Mouse (Mus musculus): ENCODE data around the gene Micall1. TPM values are rescaled to one million over a fixed set of nuclear protein-coding genes. Genes with fewer than 3 reads are reported as not detected.

Micall1 gene
- polyA plus RNA-seq, 1 experiment from 2014 or later: 12.7 TPM

DNA sequence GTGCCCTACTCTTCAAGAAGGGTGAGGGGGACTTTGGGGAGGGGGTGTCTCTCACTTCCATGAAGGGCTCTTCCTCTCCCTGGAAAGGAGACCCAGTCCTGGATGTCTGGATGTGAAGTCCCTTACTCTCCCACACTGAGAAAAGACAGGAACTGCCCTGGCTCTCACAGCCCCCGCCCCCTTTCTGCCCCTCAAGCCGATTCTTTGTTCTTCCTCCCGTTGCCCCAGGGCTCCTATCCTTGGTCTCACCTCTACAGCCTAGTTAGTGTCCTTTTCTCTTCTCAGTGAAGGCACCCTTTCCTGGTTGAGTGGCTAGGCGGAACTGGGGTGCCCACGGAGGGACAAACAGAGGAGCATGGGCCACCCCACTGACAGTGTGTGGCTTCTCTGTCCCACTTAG lies 56.4 kb downstream of the Micall1 start, which contains the start of gene Sox10:
Gene Sox10 (minus strand): TSS at position 101 of the 400 bp plus-strand sequence.
- H3K27me3 ChIP-seq (ENCODE audit: control insufficient read depth, insufficient read depth, low read depth, low read length): peaks cover 34% of the 10 kb centered on the region
- no peaks in the 10 kb centered on the region for H3K9me3 ChIP-seq (replicated peaks; ENCODE audit: control insufficient read depth, low read length, poor library complexity, severe bottlenecking)
- 49% methylated on average over 5 of the region's 5 CpGs for WGBS
- H3K27ac ChIP-seq (ENCODE audit: low read length): peak within 1 kb of the TSS; percentile 39; the same call in 1 of the 2 replicates
- H3K4me3 ChIP-seq (ENCODE audit: low read depth, low read length): no peak within 1 kb of the TSS; the same call in 1 of the 2 replicates
- H3K4me2 ChIP-seq (ENCODE audit: low read length): no peak within 1 kb of the TSS
- H3K4me1 ChIP-seq (ENCODE audit: control insufficient read depth, insufficient read depth, low read length): no peaks in the 10 kb centered on the region; the same call in 1 of the 2 replicates
- H3K9ac ChIP-seq (ENCODE audit: low read depth, low read length): no peak within 1 kb of the TSS; the same call in 1 of the 2 replicates
- no peak for ATAC-seq
- no peaks in the 10 kb centered on the region for H3K36me3 ChIP-seq (ENCODE audit: control insufficient read depth, insufficient read depth, low read length)

DNA sequence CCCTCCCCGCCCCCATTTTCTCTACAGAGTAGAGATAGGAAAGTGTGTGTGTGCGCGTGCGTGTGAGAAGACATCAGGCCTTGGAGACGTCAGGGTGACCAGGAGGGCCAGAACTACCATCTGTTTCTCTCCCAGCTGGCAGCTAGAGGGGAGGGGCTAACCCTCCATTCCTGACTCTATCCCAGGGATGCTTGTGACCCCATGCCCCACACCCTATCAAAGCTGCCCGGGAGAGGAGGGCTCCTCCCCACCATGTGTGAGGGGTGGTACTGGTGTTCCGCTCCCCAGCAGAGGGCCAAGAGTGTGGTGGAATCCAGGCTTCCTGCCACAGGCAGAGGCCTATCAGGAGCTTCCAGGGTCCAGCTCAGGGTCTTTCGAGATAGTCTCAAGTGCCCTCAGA lies 58.0 kb downstream of the Micall1 start:
- Histone ChIP-seq H3K27me3 (ENCODE audit: control insufficient read depth, insufficient read depth, low read depth, low read length) (peaks cover 33% of the 10 kb centered on the region), H3K9ac (ENCODE audit: low read depth, low read length) (no peak overlapping the region), H3K9me3 (replicated peaks; ENCODE audit: control insufficient read depth, low read length, poor library complexity, severe bottlenecking) (no peaks in the 10 kb centered on the region), H3K4me2 (ENCODE audit: low read length) (no peak overlapping the region), H3K36me3 (ENCODE audit: control insufficient read depth, insufficient read depth, low read length) (no peaks in the 10 kb centered on the region), H3K4me1 (ENCODE audit: control insufficient read depth, insufficient read depth, low read length) (no peaks in the 10 kb centered on the region; the same call in 1 of the 2 replicates), H3K4me3 (ENCODE audit: low read depth, low read length) (no peak overlapping the region), H3K27ac (ENCODE audit: low read length) (no peak overlapping the region)
- no peak for ATAC-seq
- 49% methylated on average over 8 of the region's 8 CpGs for WGBS

DNA sequence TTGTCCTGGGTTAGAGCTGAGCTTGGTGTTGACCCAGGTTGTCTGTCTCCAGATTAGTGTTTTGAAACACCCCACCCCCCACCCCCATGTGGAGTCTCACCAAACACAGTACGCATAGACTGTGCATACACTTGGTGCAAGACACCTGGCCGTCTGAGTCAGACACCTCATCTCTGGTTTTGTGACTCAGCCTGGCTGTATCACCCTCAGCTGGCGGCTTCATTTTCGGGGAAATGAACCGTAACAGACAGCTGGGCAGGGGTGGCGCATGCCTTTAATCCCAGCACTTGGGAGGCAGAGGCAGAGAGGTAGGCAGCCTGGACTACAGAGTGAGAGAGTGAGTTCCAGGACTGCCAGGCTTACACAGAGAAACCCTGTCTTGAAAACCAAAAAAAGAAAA lies 68.2 kb downstream of the Micall1 start:
- 35% methylated on average over 6 of the region's 6 CpGs for WGBS

DNA sequence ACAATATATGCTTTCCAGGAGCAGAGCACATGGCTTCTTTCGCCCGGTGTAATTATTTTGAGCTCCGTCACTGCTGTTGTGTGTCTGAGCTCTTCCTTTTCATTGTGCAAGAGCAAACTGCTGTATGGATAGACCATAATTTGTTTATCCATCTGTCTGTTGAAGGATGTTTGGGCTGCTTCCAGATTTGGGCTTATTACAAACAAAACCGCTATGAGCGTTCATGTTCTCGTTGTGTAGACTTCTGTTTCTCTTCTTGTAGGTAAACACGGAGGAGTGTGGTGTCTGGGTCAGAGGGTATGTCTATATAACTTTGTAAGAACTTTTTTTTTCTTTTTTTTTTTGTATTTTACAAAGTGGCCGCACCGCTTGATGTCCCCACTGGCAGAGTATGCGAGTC lies 76.5 kb downstream of the Micall1 start:
- Histone ChIP-seq H3K36me3 (ENCODE audit: control insufficient read depth, insufficient read depth, low read length) (no peaks in the 10 kb centered on the region), H3K4me1 (ENCODE audit: control insufficient read depth, insufficient read depth, low read length) (no peaks in the 10 kb centered on the region), H3K9me3 (replicated peaks; ENCODE audit: control insufficient read depth, low read length, poor library complexity, severe bottlenecking) (no peaks in the 10 kb centered on the region), H3K27ac (ENCODE audit: low read length) (no peak overlapping the region), H3K4me2 (ENCODE audit: low read length) (no peak overlapping the region), H3K27me3 (ENCODE audit: control insufficient read depth, insufficient read depth, low read depth, low read length) (no peaks in the 10 kb centered on the region), H3K4me3 (ENCODE audit: low read depth, low read length) (no peak overlapping the region), H3K9ac (ENCODE audit: low read depth, low read length) (no peak overlapping the region)
- 86% methylated on average over 10 of the region's 10 CpGs for WGBS
- ATAC-seq: no peak

More for the DNA sequence above, 68.2 kb downstream of the Micall1 start:
- Histone ChIP-seq H3K4me2 (ENCODE audit: low read length) (no peak overlapping the region), H3K36me3 (ENCODE audit: control insufficient read depth, insufficient read depth, low read length) (no peaks in the 10 kb centered on the region), H3K27ac (ENCODE audit: low read length) (no peak overlapping the region), H3K27me3 (ENCODE audit: control insufficient read depth, insufficient read depth, low read depth, low read length) (no peaks in the 10 kb centered on the region), H3K9ac (ENCODE audit: low read depth, low read length) (no peak overlapping the region), H3K9me3 (replicated peaks; ENCODE audit: control insufficient read depth, low read length, poor library complexity, severe bottlenecking) (no peaks in the 10 kb centered on the region), H3K4me1 (ENCODE audit: control insufficient read depth, insufficient read depth, low read length) (no peaks in the 10 kb centered on the region), H3K4me3 (ENCODE audit: low read depth, low read length) (no peak overlapping the region)
- no peak for ATAC-seq

Other genes starting within 250 kb of the Micall1 start
- 46.0 and 46.5 TPM in 2 replicates for gene Gga1, start 231.7 kb upstream of the Micall1 start, polyA plus RNA-seq (2015; fragmentation: Nextera tagmentation; extraction: Ambion mirVana)
- not detected in 2 replicates for gene Gm49510, start 209.2 kb upstream of the Micall1 start, polyA plus RNA-seq (2015; fragmentation: Nextera tagmentation; extraction: Ambion mirVana)
- gene Sh3bp1, start 209.1 kb upstream of the Micall1 start, polyA plus RNA-seq (2015; fragmentation: Nextera tagmentation; extraction: Ambion mirVana): 2.2 and 2.7 TPM in 2 replicates
- 107 and 126 TPM in 2 replicates for gene Pdxp, start 195.0 kb upstream of the Micall1 start, polyA plus RNA-seq (2015; fragmentation: Nextera tagmentation; extraction: Ambion mirVana)
- 51.7 and 53.2 TPM in 2 replicates for gene Lgals1, start 182.2 kb upstream of the Micall1 start, polyA plus RNA-seq (2015; fragmentation: Nextera tagmentation; extraction: Ambion mirVana)
- 66.3 and 67.6 TPM in 2 replicates for gene Nol12, start 174.0 kb upstream of the Micall1 start, polyA plus RNA-seq (2015; fragmentation: Nextera tagmentation; extraction: Ambion mirVana)
- 40.9 and 48.8 TPM in 2 replicates for gene Triobp, start 161.2 kb upstream of the Micall1 start, polyA plus RNA-seq (2015; fragmentation: Nextera tagmentation; extraction: Ambion mirVana)
- gene H1f0, start 80.4 kb upstream of the Micall1 start, polyA plus RNA-seq (2015; fragmentation: Nextera tagmentation; extraction: Ambion mirVana): 167 and 180 TPM in 2 replicates
- gene Galr3, start 67.0 kb upstream of the Micall1 start, polyA plus RNA-seq (2015; fragmentation: Nextera tagmentation; extraction: Ambion mirVana): not detected in 2 replicates
- gene Ankrd54, start 46.0 kb upstream of the Micall1 start, polyA plus RNA-seq (2015; fragmentation: Nextera tagmentation; extraction: Ambion mirVana): 54.4 and 57.8 TPM in 2 replicates
- gene Eif3l, start 33.7 kb upstream of the Micall1 start, polyA plus RNA-seq (2015; fragmentation: Nextera tagmentation; extraction: Ambion mirVana): 165 TPM in 2 replicates
- 266 and 286 TPM in 2 replicates for gene Polr2f, start 32.1 kb downstream of the Micall1 start, polyA plus RNA-seq (2015; fragmentation: Nextera tagmentation; extraction: Ambion mirVana)
- gene 1700088E04Rik, start 32.4 kb downstream of the Micall1 start, polyA plus RNA-seq (2015; fragmentation: Nextera tagmentation; extraction: Ambion mirVana): 18.8 and 19.1 TPM in 2 replicates
- gene Sox10, start 56.3 kb downstream of the Micall1 start, polyA plus RNA-seq (2015; fragmentation: Nextera tagmentation; extraction: Ambion mirVana): 3.0 and 3.8 TPM in 2 replicates
- gene Pick1, start 120.3 kb downstream of the Micall1 start, polyA plus RNA-seq (2015; fragmentation: Nextera tagmentation; extraction: Ambion mirVana): 109 and 110 TPM in 2 replicates
- gene Gm49486, start 120.5 kb downstream of the Micall1 start, polyA plus RNA-seq (2015; fragmentation: Nextera tagmentation; extraction: Ambion mirVana): 0.47 and 1.3 TPM in 2 replicates
- gene Slc16a8, start 145.9 kb downstream of the Micall1 start, polyA plus RNA-seq (2015; fragmentation: Nextera tagmentation; extraction: Ambion mirVana): 0.40 and 0.61 TPM in 2 replicates
- gene Baiap2l2, start 176.6 kb downstream of the Micall1 start, polyA plus RNA-seq (2015; fragmentation: Nextera tagmentation; extraction: Ambion mirVana): 1.3 and 3.6 TPM in 2 replicates
- 29.8 and 35.3 TPM in 2 replicates for gene Pla2g6, start 219.5 kb downstream of the Micall1 start, polyA plus RNA-seq (2015; fragmentation: Nextera tagmentation; extraction: Ambion mirVana)
- gene Maff, start 237.7 kb downstream of the Micall1 start, polyA plus RNA-seq (2015; fragmentation: Nextera tagmentation; extraction: Ambion mirVana): 0.85 and 0.86 TPM in 2 replicates